ENCODE assay signal across 19 mouse cellular contexts in genomic region chr3:121850381-121850780, GRCm38 (mm10). TPM values are rescaled to one million over a fixed set of nuclear protein-coding genes. Genes with fewer than 3 reads are reported as not detected.
DNase-seq lines count a peak whose midpoint lies in the region; ATAC-seq and TF ChIP-seq lines count a peak whose summit lies in the region.
"Had no signal": no experiment of that assay in that cellular context is flagged by ENCODE, and none has a peak within 500 bp of the region (broad histone marks: within the 10 kb centered on the region; RNA-seq: fewer than 3 reads in every experiment).

No protein-coding gene starts in this region.

- no peak overlapping the region for H3K4me2 ChIP-seq in lung, embryonic 15.5 days
- H3K4me2 ChIP-seq in stomach, postnatal 0 days (replicated peaks; ENCODE audit: low read depth) = no peak overlapping the region
- H3K4me2 ChIP-seq: forebrain, embryonic 13.5 days; heart, embryonic 13.5 days; hindbrain, embryonic 15.5 days had no signal

- no peak overlapping the region for H3K9ac ChIP-seq in lung, embryonic 15.5 days
- no peak overlapping the region for H3K9ac ChIP-seq in stomach, postnatal 0 days (ENCODE audit: low read length)
- H3K9ac ChIP-seq: forebrain, embryonic 13.5 days; forebrain, postnatal 0 days; heart, embryonic 13.5 days; hindbrain, embryonic 15.5 days had no signal

- no peaks in the 10 kb centered on the region for H3K27me3 ChIP-seq in lung, embryonic 15.5 days
- no peaks in the 10 kb centered on the region for H3K27me3 ChIP-seq in stomach, postnatal 0 days (ENCODE audit: control insufficient read depth, insufficient read depth, low read length)
- H3K27me3 ChIP-seq: CH12.LX; forebrain, embryonic 13.5 days; heart, embryonic 13.5 days; hindbrain, embryonic 15.5 days; Patski had no signal

- DNase-seq in heart, adult 11 months = peak; percentile 64
- DNase-seq in heart, adult 18-20 months = no peak
- peak; percentile 39 for DNase-seq in lung, postnatal 14 days
- DNase-seq in stomach, postnatal 0 days (ENCODE audit: low spot score) = no peak
- no peak for DNase-seq in cerebellum, postnatal 36 days
- DNase-seq: adrenal gland, adult 8-10 months; cerebellum, adult 18-20 months; cerebellum, adult 9-11 months; forebrain, postnatal 0 days; gastrocnemius, postnatal 14 days; heart, postnatal 36 days had no signal

- H3K9me3 ChIP-seq in lung, embryonic 15.5 days = no peaks in the 10 kb centered on the region
- H3K9me3 ChIP-seq in stomach, postnatal 0 days (ENCODE audit: control insufficient read depth, low read length) = no peaks in the 10 kb centered on the region
- H3K9me3 ChIP-seq: embryonic facial prominence, embryonic 10.5 days; forebrain, embryonic 13.5 days; heart, embryonic 13.5 days; hindbrain, embryonic 15.5 days had no signal

- H3K27ac ChIP-seq in lung, embryonic 15.5 days = peak overlapping the region; percentile 44; the same call in 1 of the 2 replicates
- H3K27ac ChIP-seq in stomach, postnatal 0 days (replicated peaks) = no peak overlapping the region
- H3K27ac ChIP-seq: embryonic facial prominence, embryonic 10.5 days; forebrain, embryonic 13.5 days; heart, embryonic 13.5 days; hindbrain, embryonic 15.5 days had no signal

- peaks cover 15% of the 10 kb centered on the region for H3K4me1 ChIP-seq in lung, embryonic 15.5 days
- H3K4me1 ChIP-seq in stomach, postnatal 0 days (replicated peaks; ENCODE audit: control insufficient read depth, insufficient read depth) = no peaks in the 10 kb centered on the region
- H3K4me1 ChIP-seq: embryonic facial prominence, embryonic 10.5 days; forebrain, embryonic 13.5 days; heart, embryonic 13.5 days; hindbrain, embryonic 15.5 days had no signal

- ATAC-seq in lung, embryonic 15.5 days (ENCODE audit: borderline replicate concordance, extremely low read depth, low FRiP score, low TSS enrichment) = no peak
- no peak for ATAC-seq in stomach, postnatal 0 days (ENCODE audit: low FRiP score, low TSS enrichment)
- ATAC-seq in activated CD4-positive, CD25-positive, alpha-beta regulatory T cell, adult 4 months = no peak
- ATAC-seq: forebrain, embryonic 13.5 days; forebrain, postnatal 0 days; Patski had no signal

- TF ChIP-seq CTCF in stomach, postnatal 0 days (IDR thresholded peaks at IDR 0.05; ENCODE audit: low read depth) = no peak

- no peak overlapping the region for H3K4me3 ChIP-seq in lung, embryonic 15.5 days
- no peak overlapping the region for H3K4me3 ChIP-seq in stomach, postnatal 0 days (ENCODE audit: low read depth, low read length)
- H3K4me3 ChIP-seq: embryonic facial prominence, embryonic 10.5 days; forebrain, embryonic 13.5 days; heart, embryonic 13.5 days; hindbrain, embryonic 15.5 days had no signal

- TF ChIP-seq EP300 in stomach, postnatal 0 days (optimal IDR thresholded peaks at IDR 0.05) = no peak

- 72% methylated on average over 4 of the region's 4 CpGs for WGBS in lung, embryonic 15.5 days
- WGBS in stomach, postnatal 0 days = 95% methylated on average over 4 of the region's 4 CpGs

- H3K36me3 ChIP-seq in lung, embryonic 15.5 days = no peaks in the 10 kb centered on the region
- H3K36me3 ChIP-seq in stomach, postnatal 0 days (ENCODE audit: control insufficient read depth, insufficient read depth, low read length) = no peaks in the 10 kb centered on the region
- H3K36me3 ChIP-seq: embryonic facial prominence, embryonic 10.5 days; heart, embryonic 13.5 days; hindbrain, embryonic 15.5 days had no signal

RNA-seq across cellular contexts. Expression of gene Abcd3, which starts 35.3 kb away (rescaled TPM):
- 10 to 100 TPM; 78.1 to 93.1 TPM for total RNA-seq in heart, adult 18-20 months (2021)
- 75.4 and 82.5 TPM in 2 replicates for polyA plus RNA-seq in lung, embryonic 15.5 days (2015; fragmentation: Nextera tagmentation; extraction: Ambion mirVana)
- 115 and 118 TPM in 2 replicates for polyA plus RNA-seq in stomach, postnatal 0 days (2015; fragmentation: Nextera tagmentation; extraction: Ambion mirVana)
- 1 to 10 TPM; 8.6 to 9.3 TPM for polyA plus RNA-seq in activated CD4-positive, CD25-positive, alpha-beta regulatory T cell, adult 4 months (2017; shearing (Covaris generic))

Comparison
In these comparisons a context has a peak if more than half of its experiments do, and no peak if none do; other contexts are left out.
1. DNase-seq: peak in heart, adult 11 months (single experiment) and lung, postnatal 14 days (single experiment); none in heart, adult 18-20 months (0 of 2), stomach, postnatal 0 days (single experiment) and cerebellum, postnatal 36 days (0 of 2).